Mouse (Mus musculus) kidney, embryonic 16.5 days (tissue): Measurements from ENCODE around the gene Gm13290. TPM values are rescaled to one million over a fixed set of nuclear protein-coding genes. Genes with fewer than 3 reads are reported as not detected.
"Not testable (repeated sequence)": the region's sequence is repeated elsewhere in the genome, so short reads cannot be mapped to it uniquely, and the experiment has no call there.

Source experiments
- ATAC-seq: fragments of 200-750 bp; cut with Nextera tagmentation; 2 replicates; pipeline ENCODE4 v1.8.0; 2017; ENCODE audit warnings: moderate TSS enrichment; ENCODE audit not compliant: low FRiP score, low TSS enrichment
- H3K27ac ChIP-seq: fragments of 300-500 bp; sonication (generic); 2 replicates; pipeline ENCODE4 v1.5.1; 2014; ENCODE audit warnings: low read length
- H3K27me3 ChIP-seq: fragments of 300-500 bp; sonication (generic); 2 replicates; pipeline ENCODE4 v1.6.1; 2014; ENCODE audit warnings: low read length, control low read depth, mixed read lengths; ENCODE audit not compliant: insufficient read depth
- H3K36me3 ChIP-seq: fragments of 300-500 bp; sonication (generic); 2 replicates; pipeline ENCODE4 v1.6.1; 2014; ENCODE audit warnings: low read length, control low read depth, mixed read lengths; ENCODE audit not compliant: insufficient read depth
- H3K4me1 ChIP-seq: fragments of 300-500 bp; sonication (generic); 2 replicates; pipeline ENCODE4 v1.6.1; 2014; ENCODE audit warnings: low read length, control low read depth, mixed read lengths; ENCODE audit not compliant: insufficient read depth
- H3K4me2 ChIP-seq: fragments of 300-500 bp; sonication (generic); replicated peaks from 2 replicates; pipeline ENCODE4 v1.6.1; 2014; ENCODE audit warnings: low read depth, low read length
- H3K4me3 ChIP-seq: fragments of 300-500 bp; sonication (generic); 2 replicates; pipeline ENCODE4 v1.5.1; 2014; ENCODE audit warnings: mild to moderate bottlenecking, low read length
- H3K9ac ChIP-seq: fragments of 300-500 bp; sonication (generic); replicated peaks from 2 replicates; pipeline ENCODE4 v1.6.1; 2014; ENCODE audit warnings: low read length
- H3K9me3 ChIP-seq: fragments of 300-500 bp; sonication (generic); 2 replicates; pipeline ENCODE4 v1.6.1; 2016; ENCODE audit warnings: low read length, control low read depth
- WGBS: fragments of 180-500 bp; shearing (Covaris S2); extraction: QIAGEN DNeasy Blood & Tissue Kit; methylation state at CpG from one replicate; pipeline ENCODE4 v1.1.7; 2014; 5-methylcytosine and 5-hydroxymethylcytosine counted together
- polyA plus RNA-seq: library from polyadenylated mRNA; unstranded; fragments of >200 nt; fragmentation: Nextera tagmentation; extraction: Ambion mirVana; gene quantifications from 2 replicates; pipeline ENCODE4 v1.2.1, GENCODE M21; 2015

The Gm13290 gene
- not detected in 2 replicates for polyA plus RNA-seq

DNA sequence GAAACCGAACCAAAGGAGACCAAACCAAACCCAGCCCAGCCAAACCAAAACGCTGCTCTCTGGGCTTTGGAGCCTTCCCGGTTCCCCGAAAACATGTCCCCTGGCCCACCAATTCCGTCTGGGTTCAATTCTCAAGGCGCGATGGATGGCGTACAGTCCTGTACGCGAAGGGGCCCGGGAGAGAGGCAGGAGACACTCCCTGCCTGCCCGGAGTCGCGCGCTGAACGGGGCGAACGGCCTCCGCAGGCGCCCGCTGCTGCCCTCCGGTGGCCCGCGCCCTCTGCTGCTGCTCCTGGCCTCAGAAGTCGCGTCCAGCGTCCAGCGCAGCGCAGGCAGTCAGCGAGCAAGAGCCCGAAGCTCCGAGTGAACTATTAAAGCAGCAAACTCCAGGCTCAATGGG is at the start of gene Gm13290:
Gene Gm13290 (plus strand): TSS at position 301 of the 400 bp plus-strand sequence.
- H3K27ac ChIP-seq, H3K4me2 ChIP-seq, H3K9ac ChIP-seq, H3K27me3 ChIP-seq, H3K36me3 ChIP-seq, ATAC-seq, H3K9me3 ChIP-seq, H3K4me3 ChIP-seq, H3K4me1 ChIP-seq: not testable (repeated sequence)
- no CpG with 5 or more reads among the region's 32 CpGs for WGBS

DNA sequence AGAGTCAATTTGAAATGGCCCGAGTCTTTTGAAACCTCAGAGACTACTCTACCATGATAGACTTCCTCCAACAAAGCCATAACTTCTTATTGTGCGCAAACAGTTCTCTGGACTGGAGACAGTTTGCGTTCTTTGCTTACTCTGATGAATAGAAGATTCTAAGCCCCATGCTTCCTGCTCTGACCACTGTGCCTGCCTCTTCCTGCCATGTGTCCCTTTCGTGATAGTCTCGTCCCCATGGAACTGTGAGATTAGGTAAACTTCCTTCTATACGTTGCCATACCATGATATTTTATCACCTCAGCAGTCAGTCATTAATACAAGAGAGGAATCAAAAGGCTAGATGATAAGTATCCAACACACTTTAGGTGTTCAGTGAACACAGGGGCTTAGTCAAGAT is 46.9 kb upstream of the Gm13290 start:
- H3K4me2 ChIP-seq, result no peak overlapping the region
- no peaks in the 10 kb centered on the region for H3K27me3 ChIP-seq
- no peak overlapping the region for H3K27ac ChIP-seq
- no peak overlapping the region for H3K9ac ChIP-seq
- H3K9me3 ChIP-seq, result no peaks in the 10 kb centered on the region
- WGBS, result 75% methylated on average over 6 of the region's 6 CpGs
- no peak for ATAC-seq
- H3K4me1 ChIP-seq, result no peaks in the 10 kb centered on the region
- no peaks in the 10 kb centered on the region for H3K36me3 ChIP-seq
- no peak overlapping the region for H3K4me3 ChIP-seq

DNA sequence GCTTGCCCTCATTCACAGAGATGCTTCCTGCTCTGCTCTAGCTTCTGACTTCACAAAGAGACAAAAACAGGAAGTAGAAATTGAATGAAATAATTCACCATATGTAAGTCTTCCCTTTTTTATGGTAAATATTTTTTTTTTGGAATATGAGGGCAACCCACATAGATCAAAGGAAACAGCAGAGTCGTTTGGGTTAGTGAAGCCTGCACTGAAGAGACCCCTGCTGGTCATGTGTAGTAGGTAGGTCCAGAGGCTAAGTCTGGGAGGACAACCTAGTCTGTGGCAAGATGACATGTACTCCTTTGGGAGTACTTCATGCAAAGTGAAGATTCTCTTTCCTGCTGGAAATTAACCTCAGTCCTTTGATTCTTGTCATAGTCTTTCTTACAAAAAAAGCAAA is 46.3 kb upstream of the Gm13290 start:
- H3K9ac ChIP-seq, result no peak overlapping the region
- H3K4me2 ChIP-seq, result no peak overlapping the region
- H3K9me3 ChIP-seq, result no peaks in the 10 kb centered on the region
- H3K4me3 ChIP-seq, result no peak overlapping the region
- no peak overlapping the region for H3K27ac ChIP-seq
- peak; percentile 57; the same call in 1 of the 2 replicates for ATAC-seq
- no peaks in the 10 kb centered on the region for H3K36me3 ChIP-seq
- no peaks in the 10 kb centered on the region for H3K27me3 ChIP-seq
- WGBS, result 0% methylated on average over 1 of the region's 1 CpGs
- H3K4me1 ChIP-seq, result no peaks in the 10 kb centered on the region

DNA sequence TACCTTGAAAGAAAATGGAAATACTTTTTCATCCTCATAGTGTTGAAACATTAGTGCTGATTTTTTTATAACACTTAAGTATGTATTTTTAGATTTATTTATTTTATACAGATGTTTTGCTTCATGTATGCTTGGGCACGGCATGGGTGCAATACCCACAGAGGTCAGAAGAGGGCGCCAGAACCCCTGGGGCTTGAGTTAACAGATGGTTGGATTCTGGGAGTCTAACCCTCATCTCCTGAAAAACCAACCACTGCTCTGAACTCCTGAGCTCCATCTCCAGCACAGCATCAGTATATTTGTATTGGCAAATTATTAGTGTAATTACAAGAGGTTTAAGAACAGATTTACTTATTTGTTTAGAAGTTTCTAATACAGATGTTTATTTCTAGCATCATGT is 35.2 kb upstream of the Gm13290 start:
- Histone ChIP-seq H3K36me3 (no peaks in the 10 kb centered on the region), H3K4me1 (no peaks in the 10 kb centered on the region), H3K4me3 (no peak overlapping the region), H3K9me3 (no peaks in the 10 kb centered on the region), H3K4me2 (no peak overlapping the region), H3K27ac (no peak overlapping the region), H3K9ac (no peak overlapping the region), H3K27me3 (no peaks in the 10 kb centered on the region)
- no peak for ATAC-seq
- WGBS, result 5% methylated on average over 2 of the region's 2 CpGs

DNA sequence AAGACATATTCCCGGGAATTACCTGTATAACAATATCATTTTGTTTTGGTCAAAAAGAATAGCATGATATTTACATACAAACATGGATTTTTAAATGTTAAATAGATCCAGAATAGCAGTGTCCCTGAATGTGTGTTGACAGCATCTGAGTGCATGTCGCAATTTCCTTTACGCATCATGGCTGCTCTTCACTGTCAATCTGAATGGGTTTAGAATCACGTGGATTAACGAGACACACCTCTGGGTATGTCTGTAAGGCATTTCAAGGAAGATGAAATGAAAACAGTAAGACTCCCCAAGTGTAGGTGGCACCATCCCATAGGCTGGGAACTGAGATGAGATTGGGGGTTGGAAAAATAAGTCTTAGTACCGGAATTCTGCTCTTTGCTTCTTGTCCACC is 34.6 kb upstream of the Gm13290 start:
- Histone ChIP-seq H3K4me2 (no peak overlapping the region), H3K9me3 (no peaks in the 10 kb centered on the region), H3K4me1 (no peaks in the 10 kb centered on the region), H3K4me3 (no peak overlapping the region), H3K27me3 (no peaks in the 10 kb centered on the region), H3K36me3 (no peaks in the 10 kb centered on the region), H3K9ac (no peak overlapping the region), H3K27ac (no peak overlapping the region)
- no peak for ATAC-seq
- 87% methylated on average over 6 of the region's 6 CpGs for WGBS

DNA sequence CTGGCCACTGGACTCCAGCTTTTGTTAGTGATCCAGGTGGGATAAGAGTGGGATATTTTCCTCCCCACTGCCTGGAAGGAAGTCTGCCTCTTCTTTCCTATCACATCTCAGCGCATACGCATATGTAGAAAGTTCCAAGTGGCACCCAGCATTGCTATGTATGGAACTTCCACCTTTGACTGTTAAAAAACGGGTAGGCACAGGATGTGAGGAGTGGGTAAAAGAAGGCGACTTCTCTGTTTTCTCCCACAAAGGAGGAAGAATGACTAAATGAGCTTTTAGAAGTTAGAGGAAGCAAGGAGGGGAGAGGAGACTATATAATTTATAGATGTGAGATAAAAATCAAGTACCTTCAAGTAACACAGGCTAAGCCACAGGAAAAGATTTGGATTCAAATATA is 32.2 kb upstream of the Gm13290 start:
- Histone ChIP-seq H3K9me3 (no peaks in the 10 kb centered on the region), H3K9ac (no peak overlapping the region), H3K36me3 (no peaks in the 10 kb centered on the region), H3K27me3 (no peaks in the 10 kb centered on the region), H3K4me1 (no peaks in the 10 kb centered on the region), H3K4me2 (no peak overlapping the region), H3K27ac (no peak overlapping the region), H3K4me3 (no peak overlapping the region)
- no peak for ATAC-seq
- WGBS, result 80% methylated on average over 4 of the region's 4 CpGs

DNA sequence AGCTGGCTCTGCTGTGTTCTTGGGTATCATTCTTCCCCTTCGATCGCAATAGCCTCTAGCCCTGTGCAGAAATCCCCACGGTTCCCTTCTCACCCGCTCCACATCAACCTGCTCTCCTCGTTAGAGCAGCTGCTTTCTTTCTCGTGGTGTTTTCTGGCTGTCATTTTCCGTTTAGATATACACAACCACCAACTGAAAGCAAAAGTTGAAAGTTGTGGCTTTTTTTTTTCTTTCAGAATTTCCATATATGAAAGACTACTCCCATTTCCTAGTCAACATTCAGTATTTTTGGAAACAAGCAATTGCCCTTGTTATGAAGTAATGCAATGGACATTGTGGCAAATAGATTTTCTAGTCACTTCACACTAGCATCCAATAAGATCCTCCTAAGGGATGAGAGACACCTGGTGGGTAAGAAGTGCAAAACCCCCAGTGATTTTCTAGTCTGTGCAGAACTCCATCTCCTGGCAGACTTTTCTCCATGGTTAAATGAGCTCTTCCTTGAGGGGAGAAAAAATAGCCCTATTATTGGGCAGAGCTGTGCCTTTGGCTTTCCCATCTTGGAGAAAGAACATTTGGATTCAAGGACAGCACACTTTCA is 30.8 kb upstream of the Gm13290 start:
- Histone ChIP-seq H3K36me3 (no peaks in the 10 kb centered on the region), H3K27me3 (no peaks in the 10 kb centered on the region), H3K9ac (no peak overlapping the region), H3K27ac (no peak overlapping the region), H3K4me2 (no peak overlapping the region), H3K9me3 (no peaks in the 10 kb centered on the region), H3K4me1 (no peaks in the 10 kb centered on the region), H3K4me3 (no peak overlapping the region)
- ATAC-seq, result no peak
- 76% methylated on average over 7 of the region's 7 CpGs for WGBS

DNA sequence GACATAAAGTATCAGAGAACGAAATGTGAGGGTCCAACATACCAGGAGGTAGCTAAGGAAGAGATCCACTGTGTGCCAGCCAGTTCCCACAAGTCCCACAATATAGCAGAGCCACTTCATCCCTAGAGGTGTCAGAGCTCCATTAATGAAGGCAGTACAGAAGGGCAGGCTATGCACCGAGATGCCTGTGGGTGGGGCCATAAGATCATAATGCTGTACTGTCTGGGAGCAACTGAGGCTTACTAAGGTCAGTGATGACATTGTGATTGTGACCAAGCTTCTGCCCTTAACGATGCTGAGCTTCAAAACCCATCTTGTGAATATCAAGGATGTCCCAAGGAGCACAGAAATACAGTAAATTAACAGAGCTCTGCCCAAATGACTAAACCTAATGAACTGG is 29.4 kb upstream of the Gm13290 start:
- Histone ChIP-seq H3K36me3 (no peaks in the 10 kb centered on the region), H3K9ac (no peak overlapping the region), H3K27ac (no peak overlapping the region), H3K9me3 (no peaks in the 10 kb centered on the region), H3K27me3 (no peaks in the 10 kb centered on the region), H3K4me2 (no peak overlapping the region), H3K4me1 (no peaks in the 10 kb centered on the region), H3K4me3 (no peak overlapping the region)
- 58% methylated on average over 3 of the region's 3 CpGs for WGBS
- no peak for ATAC-seq

DNA sequence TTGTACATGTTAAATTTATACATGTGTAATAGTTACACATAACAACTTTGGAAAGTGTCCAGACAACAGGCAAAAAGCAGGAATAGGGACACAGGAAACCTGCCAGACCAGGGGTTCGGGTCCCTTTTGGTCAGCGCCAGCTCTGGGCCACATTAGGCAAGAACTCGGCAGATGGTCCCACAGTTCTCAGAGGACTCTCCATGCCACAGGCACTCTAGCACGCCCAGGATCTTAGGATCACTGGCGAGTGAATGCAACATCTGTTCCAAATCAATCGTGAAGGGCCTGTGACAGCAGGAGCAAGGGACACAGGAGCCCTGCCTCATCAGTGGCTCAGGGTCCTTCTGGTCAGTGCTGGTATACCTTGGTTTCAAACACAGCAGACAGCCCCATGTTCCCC is 23.7 kb upstream of the Gm13290 start:
- Histone ChIP-seq H3K9ac (no peak overlapping the region), H3K4me2 (no peak overlapping the region), H3K27me3 (no peaks in the 10 kb centered on the region), H3K4me1 (no peaks in the 10 kb centered on the region), H3K4me3 (no peak overlapping the region), H3K27ac (no peak overlapping the region), H3K36me3 (no peaks in the 10 kb centered on the region), H3K9me3 (no peaks in the 10 kb centered on the region)
- WGBS, result 50% methylated on average over 6 of the region's 6 CpGs
- no peak for ATAC-seq

DNA sequence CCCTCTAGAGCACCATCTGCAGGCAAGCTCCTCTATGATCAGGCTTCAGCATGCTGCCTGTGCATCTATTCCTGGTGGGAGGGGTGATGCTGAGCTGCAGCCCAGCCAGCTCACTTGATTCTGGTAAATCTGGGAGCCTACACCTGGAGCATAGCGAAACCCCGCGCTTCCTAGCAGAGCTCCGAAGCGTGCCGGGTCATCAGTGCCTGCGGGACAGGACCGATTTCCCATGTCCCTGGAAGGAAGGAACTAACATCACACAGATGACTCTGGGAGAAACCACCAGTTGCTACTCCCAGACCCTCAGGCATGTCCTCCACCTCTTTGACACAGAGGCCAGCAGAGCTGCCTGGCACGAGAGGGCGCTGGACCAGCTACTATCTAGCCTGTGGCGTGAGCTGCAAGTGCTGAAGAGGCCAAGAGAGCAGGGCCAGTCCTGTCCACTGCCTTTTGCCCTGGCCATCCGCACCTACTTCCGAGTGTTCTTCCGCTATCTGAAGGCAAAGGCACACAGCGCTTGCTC is 18.8 kb upstream of the Gm13290 start, which contains the start of gene Gm13271:
Gene Gm13271 (plus strand): TSS at position 51 of the 523 bp plus-strand sequence.
- H3K27me3 ChIP-seq, H3K4me3 ChIP-seq, H3K36me3 ChIP-seq, H3K9ac ChIP-seq, H3K9me3 ChIP-seq, H3K4me2 ChIP-seq, H3K27ac ChIP-seq, ATAC-seq, H3K4me1 ChIP-seq: not testable (repeated sequence)
- WGBS, result 78% methylated on average over 15 of the region's 15 CpGs
